Comparison of ENCODE assay signal across 17 mouse cellular contexts in the genomic region with DNA sequence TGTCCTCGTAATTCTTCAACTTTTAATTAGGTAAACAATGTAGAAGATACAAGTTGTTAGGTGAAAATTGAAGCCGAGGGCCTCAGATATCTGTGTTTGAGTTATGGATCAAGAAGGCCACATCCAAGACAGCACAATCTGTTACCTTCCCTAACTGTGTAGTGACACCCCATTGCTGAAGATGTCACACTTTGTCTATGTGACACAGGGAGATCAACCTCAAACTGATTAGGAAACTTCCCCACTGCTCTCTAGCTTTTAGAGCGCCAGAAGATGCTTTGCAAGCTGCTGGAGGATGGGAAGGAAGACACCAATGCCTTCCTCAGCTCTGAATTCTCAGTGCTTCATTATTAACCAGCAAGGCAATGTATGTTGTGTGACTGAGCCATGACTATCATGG.
"Had no signal": no experiment of that assay in that cellular context is flagged by ENCODE, and none has a peak within 500 bp of the region (broad histone marks: within the 10 kb centered on the region; RNA-seq: fewer than 3 reads in every experiment).

No protein-coding gene starts in this region.

- H3K27ac ChIP-seq: liver, embryonic 13.5 days; liver, embryonic 15.5 days; midbrain, embryonic 10.5 days; midbrain, embryonic 12.5 days; neural tube, embryonic 12.5 days; stomach, embryonic 15.5 days; stomach, postnatal 0 days had no signal

- ATAC-seq: midbrain, embryonic 16.5 days had no signal

- DNase-seq: liver, embryonic 13.5 days; lung, adult 18-20 months; lung, embryonic 14.5 days; lung, postnatal 10 days; lung, postnatal 4 days; midbrain, embryonic 14.5 days; right cerebral cortex, postnatal 14 days; thymus, adult 2 months; thymus, postnatal 25 days; thymus, postnatal 4 days had no signal

- H3K27me3 ChIP-seq: liver, embryonic 13.5 days; liver, embryonic 15.5 days; midbrain, embryonic 12.5 days; neural tube, embryonic 12.5 days; stomach, embryonic 15.5 days had no signal

- H3K4me3 ChIP-seq: liver, embryonic 13.5 days; liver, embryonic 15.5 days; midbrain, embryonic 10.5 days; midbrain, embryonic 12.5 days; neural tube, embryonic 12.5 days; stomach, embryonic 15.5 days had no signal

- H3K9ac ChIP-seq: liver, embryonic 13.5 days; liver, embryonic 15.5 days; lung, embryonic 14.5 days; midbrain, embryonic 12.5 days; neural tube, embryonic 12.5 days; stomach, embryonic 15.5 days had no signal

- H3K36me3 ChIP-seq: liver, embryonic 13.5 days; liver, embryonic 15.5 days; midbrain, embryonic 10.5 days; midbrain, embryonic 12.5 days; neural tube, embryonic 12.5 days; stomach, embryonic 15.5 days had no signal

- H3K4me1 ChIP-seq: liver, embryonic 13.5 days; liver, embryonic 15.5 days; midbrain, embryonic 10.5 days; midbrain, embryonic 12.5 days; neural tube, embryonic 12.5 days; stomach, embryonic 15.5 days had no signal

- H3K9me3 ChIP-seq: liver, embryonic 13.5 days; liver, embryonic 15.5 days; midbrain, embryonic 10.5 days; midbrain, embryonic 12.5 days; neural tube, embryonic 12.5 days; stomach, embryonic 15.5 days had no signal

- H3K4me2 ChIP-seq: liver, embryonic 13.5 days; liver, embryonic 15.5 days; lung, embryonic 14.5 days; midbrain, embryonic 12.5 days; neural tube, embryonic 12.5 days; stomach, embryonic 15.5 days had no signal
